Mouse (Mus musculus) adrenal gland, postnatal 10 days (tissue): ENCODE data around the gene Spata13. TPM values are rescaled to one million over a fixed set of nuclear protein-coding genes. Genes with fewer than 3 reads are reported as not detected.

Experiments
- DNase-seq: peaks from one replicate; pipeline ENCODE4 v3.0.0; 2021; ENCODE audit warnings: mixed read lengths
- total RNA-seq, 2 experiments: library from RNA; stranded (reverse); gene quantifications; 2 replicates each; pipeline ENCODE4 v1.2.3; 2021

The Spata13 gene
- total RNA-seq, 2 experiments from 2014 or later, result 79.0 to 103 TPM

DNA sequence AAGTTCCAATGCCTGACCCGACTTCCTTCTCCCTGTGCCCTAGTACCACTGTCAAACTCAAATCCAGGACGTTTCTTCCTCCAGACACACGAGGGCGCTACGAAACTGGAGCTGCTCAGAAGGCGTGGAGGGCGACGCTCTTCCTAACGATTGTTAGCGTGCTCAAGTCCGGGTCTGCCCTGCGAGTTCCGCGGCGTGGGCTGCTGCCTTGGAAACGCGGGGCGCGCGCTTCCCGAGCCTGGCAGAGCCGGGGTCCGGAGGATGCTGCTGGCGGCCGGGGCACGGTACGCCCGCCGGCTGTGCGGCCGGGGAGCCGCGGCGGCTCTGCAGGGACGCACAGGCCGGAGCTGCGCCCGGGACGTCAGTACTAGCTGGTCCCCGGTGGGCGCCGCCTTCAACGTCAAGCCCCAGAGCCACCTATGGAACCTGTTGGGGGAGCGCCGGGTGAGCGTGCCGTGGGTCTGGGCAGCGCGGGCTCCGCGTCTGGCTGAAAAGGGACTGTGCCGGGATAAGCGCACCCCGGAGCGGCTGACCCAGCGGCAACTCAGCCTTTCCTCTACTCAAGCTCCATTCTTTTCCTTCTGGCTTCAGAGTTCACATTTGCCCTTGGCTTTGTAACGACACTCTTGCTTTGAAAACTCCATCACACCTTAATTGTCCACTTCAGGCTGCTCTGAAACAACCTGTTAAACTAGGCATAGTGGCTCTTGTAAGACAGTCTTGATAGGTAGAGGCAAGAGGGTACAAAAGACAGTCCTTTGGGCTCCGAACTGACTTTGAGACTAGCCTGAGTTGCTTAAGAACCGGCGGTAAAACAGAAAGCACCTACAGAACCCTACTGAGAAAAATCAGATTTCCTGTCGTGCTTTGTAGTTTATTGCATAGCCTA, 150.9 kb downstream of the Spata13 start, which contains the start of gene Mipep:
Gene Mipep (plus strand): TSS at position 147 of the 889 bp plus-strand sequence.
- peak; percentile 88 for DNase-seq

GRCm38 (mm10) chr14:60790103-60790502, 156.3 kb downstream of the Spata13 start:
- DNase-seq, result peak; percentile 77

GRCm38 (mm10) chr14:60796600-60797322, 163.0 kb downstream of the Spata13 start:
- DNase-seq, result no peak

- DNase-seq, result no peak
Measured at GRCm38 (mm10) chr14:60797596-60797995, 163.8 kb downstream of the Spata13 start.

DNA sequence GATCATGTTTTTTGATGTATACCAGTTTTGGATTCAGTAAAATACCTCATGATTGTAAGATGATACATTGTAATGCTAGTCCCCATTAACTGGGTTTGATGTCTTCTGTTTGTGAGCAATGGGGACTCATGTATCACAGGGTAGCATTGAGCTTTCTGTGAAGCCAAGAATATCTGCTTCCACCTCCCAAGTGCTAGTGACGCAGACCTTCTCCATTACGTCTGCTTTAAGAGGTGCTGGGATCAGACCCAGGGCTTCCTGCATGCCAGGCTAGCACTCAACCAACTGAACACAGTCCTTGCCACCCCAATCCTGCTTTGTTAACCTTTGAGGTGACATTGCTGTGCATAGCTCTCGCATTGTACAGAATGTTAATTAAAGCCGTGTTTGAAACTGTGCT, 164.9 kb downstream of the Spata13 start:
- no peak for DNase-seq

GRCm38 (mm10) chr14:60799762-60800728, 166.2 kb downstream of the Spata13 start:
- no peak for DNase-seq

DNA sequence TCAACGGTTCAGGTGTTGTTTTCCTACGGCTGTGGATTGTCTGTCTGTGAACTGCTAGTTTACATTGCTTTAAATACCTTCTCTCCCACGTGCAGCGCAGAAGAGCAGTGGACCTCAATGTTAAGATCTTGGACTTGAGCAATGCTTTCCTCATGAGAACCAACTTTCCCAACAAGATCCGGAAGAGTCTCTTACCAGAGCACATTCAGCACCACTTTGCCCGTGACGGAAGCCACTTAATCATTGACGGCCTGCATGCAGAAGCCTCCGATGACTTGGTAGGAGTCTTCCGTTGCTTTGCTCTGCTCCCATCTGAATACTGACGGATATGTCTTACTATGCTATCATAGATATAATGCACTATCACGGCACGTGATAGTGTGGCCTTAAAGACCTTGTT, 168.2 kb downstream of the Spata13 start:
- DNase-seq, result no peak

DNA sequence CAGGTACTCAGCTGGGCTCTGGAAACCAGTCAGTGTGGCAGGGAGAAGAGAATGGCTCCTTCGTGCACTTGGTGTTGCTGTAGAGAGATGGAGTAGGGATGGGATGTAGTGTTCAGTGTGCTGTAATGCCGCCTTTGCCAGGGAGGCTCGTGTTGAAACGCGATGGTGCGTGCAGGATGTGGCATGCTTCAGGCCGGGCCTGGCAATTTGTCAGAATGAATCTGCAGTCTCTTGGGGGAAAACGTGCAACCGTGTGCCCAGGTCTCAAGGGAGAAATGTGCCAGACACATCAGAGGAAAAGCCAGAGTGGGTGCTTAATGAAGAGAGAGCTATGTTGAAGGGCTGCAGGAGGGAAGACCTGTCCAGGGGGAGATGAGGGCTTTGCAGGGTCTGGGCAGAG, 171.2 kb downstream of the Spata13 start:
- peak; percentile 54 for DNase-seq

GRCm38 (mm10) chr14:60805871-60806270, 172.1 kb downstream of the Spata13 start:
- DNase-seq, result peak; percentile 43

- no peak for DNase-seq
Measured at GRCm38 (mm10) chr14:60806891-60807344, 173.1 kb downstream of the Spata13 start.

GRCm38 (mm10) chr14:60809881-60810280, 176.1 kb downstream of the Spata13 start:
- DNase-seq, result no peak

- DNase-seq, result no peak
Measured at GRCm38 (mm10) chr14:60811547-60811946, 177.7 kb downstream of the Spata13 start.

Other genes with a start within 250 kb of the Spata13 start
- gene C1qtnf9, start 134.1 kb downstream of the Spata13 start, total RNA-seq, result 10 to 100 TPM; 17.0 to 18.9 TPM
- 10 to 100 TPM; 52.9 to 57.9 TPM for gene Mipep, start 150.6 kb downstream of the Spata13 start, total RNA-seq